Mouse (Mus musculus): Measurements from ENCODE around the gene Ank3. TPM values are rescaled to one million over a fixed set of nuclear protein-coding genes. Genes with fewer than 3 reads are reported as not detected.
"Not testable (repeated sequence)": the region's sequence is repeated elsewhere in the genome, so short reads cannot be mapped to it uniquely, and the experiment has no call there.

Ank3 gene
- polyA plus RNA-seq, 1 experiment from 2014 or later: 24.5 TPM

DNA sequence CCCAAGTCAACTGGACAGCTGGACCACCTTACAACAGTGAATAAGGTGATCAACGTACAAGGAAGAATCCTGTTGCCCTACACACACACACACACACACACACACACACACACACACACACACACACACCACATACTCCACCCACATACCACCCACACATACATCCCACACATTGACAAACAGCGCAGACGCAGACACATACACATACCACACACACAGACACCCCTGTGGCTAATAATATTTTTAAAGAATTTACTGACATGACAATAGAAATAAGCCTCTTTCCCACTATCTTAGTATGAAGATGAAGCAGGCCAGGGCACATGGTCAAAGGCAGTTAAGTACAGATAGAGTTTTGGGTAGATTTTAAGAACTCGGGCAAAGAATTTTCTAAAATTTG is 511.3 kb downstream of the Ank3 start:
- H3K36me3 ChIP-seq (ENCODE audit: insufficient read depth, low read length): no peaks in the 10 kb centered on the region
- TF ChIP-seq CTCF (IDR thresholded peaks at IDR 0.05) (no peak), EP300 (IDR thresholded peaks at IDR 0.05) (no peak)
- H3K9ac ChIP-seq (replicated peaks; ENCODE audit: low read depth): no peak overlapping the region
- H3K27ac ChIP-seq (ENCODE audit: low read length): peak overlapping the region; percentile 54; the same call in 1 of the 2 replicates
- H3K9me3 ChIP-seq (ENCODE audit: low read length): no peaks in the 10 kb centered on the region
- no peaks in the 10 kb centered on the region for H3K4me1 ChIP-seq (ENCODE audit: insufficient read depth, low read depth, low read length)
- H3K4me2 ChIP-seq (replicated peaks; ENCODE audit: low read depth, low read length): no peak overlapping the region
- no peak overlapping the region for H3K4me3 ChIP-seq (ENCODE audit: low read depth, low read length)
- H3K27me3 ChIP-seq (replicated peaks; ENCODE audit: insufficient read depth, low read length): no peaks in the 10 kb centered on the region
- no peak for DNase-seq (ENCODE audit: low spot score)
- peak; percentile 27 for ATAC-seq
- WGBS: 66% methylated on average over 4 of the region's 4 CpGs

DNA sequence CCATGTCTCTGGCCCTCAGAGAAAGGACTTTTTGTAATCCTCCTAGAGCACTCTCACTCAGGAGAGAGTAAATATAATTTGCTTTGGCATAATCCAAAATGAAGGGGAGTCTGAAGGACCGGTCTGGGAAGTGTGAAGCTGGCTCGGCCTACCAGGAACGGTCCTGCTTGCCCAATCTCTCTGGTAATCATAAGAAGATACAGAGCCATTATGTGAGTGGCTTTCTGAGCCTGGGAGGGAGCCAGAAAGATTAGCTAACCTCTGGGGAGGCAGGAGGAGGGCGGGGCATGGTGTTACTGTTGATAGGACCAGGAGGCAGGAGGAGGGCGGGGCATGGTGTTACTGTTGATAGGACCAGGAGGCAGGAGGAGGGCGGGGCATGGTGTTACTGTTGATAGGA is 511.7 kb downstream of the Ank3 start:
- H3K4me2 ChIP-seq (replicated peaks; ENCODE audit: low read depth, low read length): not testable (repeated sequence)
- peak; percentile 97 for ATAC-seq
- H3K27ac ChIP-seq (ENCODE audit: low read length): peak overlapping the region; percentile 54; the same call in 1 of the 2 replicates

DNA sequence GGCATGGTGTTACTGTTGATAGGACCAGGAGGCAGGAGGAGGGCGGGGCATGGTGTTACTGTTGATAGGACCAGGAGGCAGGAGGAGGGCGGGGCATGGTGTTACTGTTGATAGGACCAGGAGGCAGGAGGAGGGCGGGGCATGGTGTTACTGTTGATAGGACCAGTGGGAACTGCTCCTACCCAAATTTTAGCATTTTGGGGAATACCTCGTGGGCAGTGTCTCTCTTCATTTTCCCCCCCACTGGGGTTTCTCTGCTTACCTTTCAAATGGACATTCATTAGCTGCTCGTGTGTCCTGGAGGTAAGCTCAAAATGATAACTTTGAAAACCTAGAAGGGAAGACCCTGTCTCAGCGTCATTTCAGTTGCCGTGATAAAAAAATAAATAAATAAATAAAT is 512.2 kb downstream of the Ank3 start:
- H3K4me2 ChIP-seq (replicated peaks; ENCODE audit: low read depth, low read length); ATAC-seq; H3K9ac ChIP-seq (replicated peaks; ENCODE audit: low read depth); H3K27me3 ChIP-seq (replicated peaks; ENCODE audit: insufficient read depth, low read length); H3K36me3 ChIP-seq (ENCODE audit: insufficient read depth, low read length); H3K27ac ChIP-seq (ENCODE audit: low read length); H3K4me1 ChIP-seq (ENCODE audit: insufficient read depth, low read depth, low read length); H3K9me3 ChIP-seq (ENCODE audit: low read length); H3K4me3 ChIP-seq (ENCODE audit: low read depth, low read length); DNase-seq (ENCODE audit: low spot score): not testable (repeated sequence)
- 31% methylated on average over 5 of the region's 7 CpGs for WGBS

More for the DNA sequence above, 511.7 kb downstream of the Ank3 start:
- H3K9ac ChIP-seq (replicated peaks; ENCODE audit: low read depth); H3K27me3 ChIP-seq (replicated peaks; ENCODE audit: insufficient read depth, low read length); H3K4me1 ChIP-seq (ENCODE audit: insufficient read depth, low read depth, low read length); H3K9me3 ChIP-seq (ENCODE audit: low read length); H3K4me3 ChIP-seq (ENCODE audit: low read depth, low read length); H3K36me3 ChIP-seq (ENCODE audit: insufficient read depth, low read length): not testable (repeated sequence)
- peak; percentile 67 for TF ChIP-seq EP300 (IDR thresholded peaks at IDR 0.05)
- peak; percentile 97 for DNase-seq (ENCODE audit: low spot score)
- 6% methylated on average over 4 of the region's 6 CpGs for WGBS

DNA sequence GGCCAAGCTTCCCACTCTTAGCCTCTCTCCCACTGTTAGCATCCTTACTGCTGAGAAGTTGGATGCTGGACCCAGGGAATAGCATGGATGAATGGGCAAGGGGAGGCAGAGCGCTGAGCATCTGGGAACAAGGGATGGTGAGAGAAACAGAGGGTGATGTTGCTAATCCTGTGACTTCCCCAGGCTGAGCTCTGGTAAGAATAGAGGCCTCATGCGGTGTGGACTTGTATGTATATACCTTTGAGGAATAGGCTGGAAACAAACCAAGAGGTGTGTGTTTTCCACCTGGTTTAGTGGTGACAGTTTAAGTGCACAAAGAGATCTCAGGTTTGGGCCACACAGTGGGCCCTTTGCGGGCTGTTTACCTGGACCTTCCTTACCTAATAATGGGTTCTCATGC is 517.0 kb downstream of the Ank3 start:
- no peak for ATAC-seq
- no peaks in the 10 kb centered on the region for H3K36me3 ChIP-seq (ENCODE audit: insufficient read depth, low read length)
- H3K27ac ChIP-seq (ENCODE audit: low read length): no peak overlapping the region
- DNase-seq (ENCODE audit: low spot score): no peak
- no peaks in the 10 kb centered on the region for H3K27me3 ChIP-seq (replicated peaks; ENCODE audit: insufficient read depth, low read length)
- no peak overlapping the region for H3K9ac ChIP-seq (replicated peaks; ENCODE audit: low read depth)
- WGBS: 74% methylated on average over 3 of the region's 3 CpGs
- H3K9me3 ChIP-seq (ENCODE audit: low read length): no peaks in the 10 kb centered on the region
- no peak overlapping the region for H3K4me3 ChIP-seq (ENCODE audit: low read depth, low read length)
- H3K4me1 ChIP-seq (ENCODE audit: insufficient read depth, low read depth, low read length): no peaks in the 10 kb centered on the region
- TF ChIP-seq EP300 (IDR thresholded peaks at IDR 0.05) (no peak), CTCF (IDR thresholded peaks at IDR 0.05) (no peak)
- H3K4me2 ChIP-seq (replicated peaks; ENCODE audit: low read depth, low read length): no peak overlapping the region

DNA sequence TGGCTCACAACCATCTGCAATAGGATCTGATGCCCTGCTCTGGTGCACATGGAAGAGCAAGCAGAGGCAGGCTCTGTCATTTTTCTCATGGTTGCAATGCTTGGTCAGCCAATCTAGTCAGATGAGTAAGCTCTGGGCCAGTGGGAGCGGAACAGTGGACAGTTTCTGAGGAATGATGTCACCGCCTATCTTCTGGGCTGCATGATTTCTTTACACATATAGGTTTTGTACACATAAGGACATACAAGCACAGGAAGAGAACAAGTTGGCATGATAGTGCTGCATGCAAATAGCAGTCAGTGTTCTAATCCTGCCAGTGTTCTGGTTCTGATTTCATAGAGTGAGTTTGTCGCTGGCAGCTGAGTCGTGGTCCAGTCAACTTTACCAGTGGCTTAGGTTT is 517.6 kb downstream of the Ank3 start:
- no peak overlapping the region for H3K9ac ChIP-seq (replicated peaks; ENCODE audit: low read depth)
- TF ChIP-seq EP300 (IDR thresholded peaks at IDR 0.05) (no peak), CTCF (IDR thresholded peaks at IDR 0.05) (no peak)
- no peak overlapping the region for H3K4me2 ChIP-seq (replicated peaks; ENCODE audit: low read depth, low read length)
- no peak for DNase-seq (ENCODE audit: low spot score)
- H3K27ac ChIP-seq (ENCODE audit: low read length): no peak overlapping the region
- H3K4me1 ChIP-seq (ENCODE audit: insufficient read depth, low read depth, low read length): no peaks in the 10 kb centered on the region
- H3K36me3 ChIP-seq (ENCODE audit: insufficient read depth, low read length): no peaks in the 10 kb centered on the region
- 91% methylated on average over 4 of the region's 4 CpGs for WGBS
- ATAC-seq: no peak
- H3K9me3 ChIP-seq (ENCODE audit: low read length): no peaks in the 10 kb centered on the region
- no peaks in the 10 kb centered on the region for H3K27me3 ChIP-seq (replicated peaks; ENCODE audit: insufficient read depth, low read length)
- no peak overlapping the region for H3K4me3 ChIP-seq (ENCODE audit: low read depth, low read length)

DNA sequence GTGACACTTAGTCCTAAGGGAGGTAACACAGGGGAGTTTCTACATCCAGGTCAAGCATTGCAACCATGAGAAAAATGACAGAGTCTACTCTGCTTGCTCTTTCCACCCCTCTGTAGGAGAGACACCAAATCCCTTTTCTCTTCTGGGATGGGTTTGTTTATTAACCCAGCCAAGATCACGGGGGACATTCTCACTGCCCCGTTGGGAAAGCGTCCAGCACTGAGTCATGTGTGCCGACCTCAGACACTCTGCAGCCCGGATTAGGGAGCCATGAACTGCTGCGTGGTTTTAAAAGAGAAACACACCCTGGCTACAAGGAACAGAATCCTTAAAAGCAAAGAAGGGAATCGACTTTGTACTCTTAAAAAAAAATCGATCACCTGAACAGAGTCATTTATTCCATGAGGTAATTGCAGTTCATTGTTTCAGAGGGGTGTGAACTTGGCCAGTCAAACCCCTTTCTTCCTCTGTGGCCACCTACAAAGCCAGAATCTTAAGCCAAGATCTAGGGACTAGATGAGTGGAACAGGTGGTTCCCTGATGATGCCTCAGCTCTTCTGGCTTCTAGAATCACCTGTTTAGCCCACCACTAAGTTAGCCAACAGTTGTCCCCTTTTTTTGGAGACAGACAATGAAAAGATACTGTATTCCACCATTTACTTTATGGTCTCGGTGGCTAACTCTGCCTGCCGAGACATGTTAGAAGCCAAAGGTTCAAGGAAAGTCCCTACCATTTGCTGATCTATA is 518.3 kb downstream of the Ank3 start:
- no peak overlapping the region for H3K27ac ChIP-seq (ENCODE audit: low read length)
- ATAC-seq (no peak), DNase-seq (ENCODE audit: low spot score) (no peak)
- no peaks in the 10 kb centered on the region for H3K4me1 ChIP-seq (ENCODE audit: insufficient read depth, low read depth, low read length)
- H3K4me3 ChIP-seq (ENCODE audit: low read depth, low read length): no peak overlapping the region
- H3K36me3 ChIP-seq (ENCODE audit: insufficient read depth, low read length): no peaks in the 10 kb centered on the region
- no peaks in the 10 kb centered on the region for H3K9me3 ChIP-seq (ENCODE audit: low read length)
- no peaks in the 10 kb centered on the region for H3K27me3 ChIP-seq (replicated peaks; ENCODE audit: insufficient read depth, low read length)
- no peak for TF ChIP-seq EP300 (IDR thresholded peaks at IDR 0.05)
- TF ChIP-seq CTCF (IDR thresholded peaks at IDR 0.05): no peak
- H3K4me2 ChIP-seq (replicated peaks; ENCODE audit: low read depth, low read length): no peak overlapping the region
- 55% methylated on average over 10 of the region's 10 CpGs for WGBS
- no peak overlapping the region for H3K9ac ChIP-seq (replicated peaks; ENCODE audit: low read depth)

DNA sequence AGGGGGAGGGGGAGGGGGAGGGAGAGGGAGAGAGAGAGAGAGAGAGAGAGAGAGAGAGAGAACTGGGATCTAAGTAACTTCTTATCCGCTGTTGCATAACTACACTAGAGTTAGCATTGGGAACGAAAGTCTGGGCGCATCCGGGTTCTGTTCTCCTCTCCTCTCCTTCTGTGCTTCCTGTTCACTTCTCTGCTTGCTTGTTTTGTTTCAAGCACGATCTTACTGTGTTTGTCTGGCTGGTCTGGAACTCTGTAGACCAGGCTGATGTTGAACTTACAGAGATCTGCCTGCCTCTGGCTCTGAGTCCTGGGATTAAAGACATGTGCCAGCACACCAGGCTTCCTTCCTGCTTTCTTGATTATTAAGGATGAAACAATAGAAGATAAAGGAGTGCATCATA is 519.1 kb downstream of the Ank3 start:
- no peak for TF ChIP-seq EP300 (IDR thresholded peaks at IDR 0.05)
- TF ChIP-seq CTCF (IDR thresholded peaks at IDR 0.05): no peak

More for the DNA sequence above, 519.1 kb downstream of the Ank3 start:
- Histone ChIP-seq H3K4me2 (replicated peaks; ENCODE audit: low read depth, low read length) (no peak overlapping the region), H3K36me3 (ENCODE audit: insufficient read depth, low read length) (no peaks in the 10 kb centered on the region), H3K4me1 (ENCODE audit: insufficient read depth, low read depth, low read length) (no peaks in the 10 kb centered on the region), H3K9me3 (ENCODE audit: low read length) (no peaks in the 10 kb centered on the region), H3K27me3 (replicated peaks; ENCODE audit: insufficient read depth, low read length) (no peaks in the 10 kb centered on the region), H3K4me3 (ENCODE audit: low read depth, low read length) (no peak overlapping the region), H3K9ac (replicated peaks; ENCODE audit: low read depth) (no peak overlapping the region), H3K27ac (ENCODE audit: low read length) (no peak overlapping the region)
- DNase-seq (ENCODE audit: low spot score) (no peak), ATAC-seq (no peak)
- WGBS: 87% methylated on average over 5 of the region's 5 CpGs

Data from lung, postnatal 0 days (tissue).